Mouse (Mus musculus) retina, embryonic 14.5 days (tissue): ENCODE measurements around the gene Eef1akmt2.

Experiments
- DNase-seq: peaks from one replicate; pipeline ENCODE4 v3.0.0-alpha.2; 2015; ENCODE audit warnings: low spot score

Gene Eef1akmt2

DNA sequence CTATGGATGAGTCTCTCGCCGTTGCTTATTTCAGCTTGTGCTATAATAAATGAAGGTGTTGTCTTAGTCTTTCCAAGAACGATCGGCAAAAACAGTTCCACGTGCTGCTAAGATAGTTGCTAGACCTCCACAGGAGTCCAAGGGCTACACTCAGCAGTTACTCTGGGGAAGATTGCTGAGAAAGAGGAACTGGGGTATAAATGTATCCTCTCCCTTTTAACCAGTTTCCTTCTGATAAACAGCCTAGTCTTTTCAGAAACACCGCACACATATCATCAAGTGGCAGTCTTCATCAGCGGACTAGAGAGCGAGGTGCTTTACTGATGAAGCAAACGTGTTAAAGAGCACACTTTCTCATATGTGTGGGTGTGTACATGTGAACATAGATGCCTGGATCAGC is 13.8 kb upstream of the Eef1akmt2 start:
- no peak for DNase-seq

DNA sequence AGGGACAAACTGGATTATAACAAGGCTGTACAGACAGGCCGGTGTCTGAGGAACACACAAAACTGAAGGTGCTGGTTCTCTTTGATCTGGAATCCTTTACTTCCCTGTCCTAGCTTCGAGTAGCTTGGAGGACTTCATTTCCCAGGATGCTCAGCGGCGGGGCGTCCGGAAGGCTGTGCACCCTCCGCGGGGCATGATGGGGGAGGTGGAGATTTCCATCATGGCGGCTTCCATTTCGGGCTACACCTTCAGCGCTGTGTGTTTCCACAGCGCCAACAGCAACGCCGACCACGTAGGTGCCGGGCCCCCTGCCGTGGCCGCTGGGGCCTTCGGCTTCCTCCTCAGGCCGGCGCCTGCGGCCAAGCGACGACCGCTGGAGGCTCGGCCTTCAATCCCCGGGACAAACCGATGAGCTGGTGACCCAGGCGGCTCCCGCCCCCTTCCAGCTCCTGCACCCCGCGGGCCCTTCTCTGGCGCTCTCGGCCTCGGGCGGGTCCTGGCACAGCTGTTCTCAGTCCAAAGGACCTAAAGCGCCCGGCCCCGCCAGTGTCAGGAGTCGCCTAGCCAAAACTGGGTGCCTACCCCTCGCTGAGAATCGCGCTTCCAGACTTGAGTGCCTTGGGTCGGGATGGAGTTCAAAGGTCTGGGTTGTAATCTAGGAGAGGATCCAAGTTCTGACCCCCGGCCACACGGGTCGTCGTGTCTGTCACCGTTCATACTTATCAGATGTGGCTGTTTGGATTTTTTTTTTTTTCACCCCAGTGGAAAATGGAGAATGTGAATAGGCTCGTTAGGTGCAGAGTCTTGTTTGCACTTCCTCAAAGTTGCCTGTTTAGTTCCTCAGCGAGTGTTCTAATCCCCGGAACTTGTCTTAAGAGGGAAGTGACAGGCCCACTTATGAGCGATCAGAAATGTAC is 6.8 kb upstream of the Eef1akmt2 start, which contains the start of gene Abraxas2:
Abraxas2 (plus strand) TSS at position 184 of the 917 bp plus-strand sequence.
- DNase-seq, result peak; percentile 91

DNA sequence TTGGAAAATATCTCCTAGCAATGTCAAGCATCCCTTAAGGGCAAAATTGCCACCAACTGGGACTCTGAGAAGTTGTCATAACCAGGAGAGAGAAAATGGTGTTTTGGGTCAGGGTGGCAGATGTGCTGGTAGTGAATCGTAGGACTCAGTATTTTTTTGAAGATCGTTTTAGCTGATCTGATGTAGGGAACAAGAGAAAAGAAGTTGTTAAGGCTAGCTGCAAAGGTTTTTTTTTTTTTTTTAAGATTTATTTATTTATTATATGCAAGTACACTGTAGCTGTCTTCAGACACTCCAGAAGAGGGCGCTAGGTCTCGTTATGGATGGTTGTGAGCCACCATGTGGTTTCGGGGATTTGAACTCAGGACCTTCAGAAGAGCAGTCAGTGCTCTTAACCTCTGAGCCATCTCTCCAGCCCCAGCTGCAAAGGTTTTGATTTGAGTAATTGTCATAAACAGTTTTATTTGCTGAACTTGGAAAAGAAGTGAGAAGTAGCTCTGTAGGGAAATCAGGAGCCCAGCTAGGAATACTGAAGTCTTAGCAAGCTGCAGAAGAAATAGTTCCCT is 5.7 kb upstream of the Eef1akmt2 start:
- no peak for DNase-seq

DNA sequence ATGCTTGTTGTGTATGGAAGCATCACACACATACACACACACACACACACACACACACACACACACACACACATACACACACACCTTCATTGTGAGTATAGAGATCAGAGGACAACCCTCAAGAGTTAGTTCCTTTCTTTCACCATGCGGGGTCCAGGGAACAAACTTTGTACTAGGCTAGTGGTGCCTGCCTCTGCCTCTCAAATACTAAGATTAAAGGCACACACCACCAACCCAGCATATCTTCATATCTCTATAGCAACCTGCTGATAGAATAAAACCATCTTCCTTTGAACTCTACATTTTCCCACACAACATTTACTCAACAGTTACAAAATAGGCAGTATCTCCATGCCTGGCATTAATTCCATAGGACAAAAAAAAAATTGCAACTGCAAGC is 3.6 kb upstream of the Eef1akmt2 start:
- DNase-seq, result no peak

DNA sequence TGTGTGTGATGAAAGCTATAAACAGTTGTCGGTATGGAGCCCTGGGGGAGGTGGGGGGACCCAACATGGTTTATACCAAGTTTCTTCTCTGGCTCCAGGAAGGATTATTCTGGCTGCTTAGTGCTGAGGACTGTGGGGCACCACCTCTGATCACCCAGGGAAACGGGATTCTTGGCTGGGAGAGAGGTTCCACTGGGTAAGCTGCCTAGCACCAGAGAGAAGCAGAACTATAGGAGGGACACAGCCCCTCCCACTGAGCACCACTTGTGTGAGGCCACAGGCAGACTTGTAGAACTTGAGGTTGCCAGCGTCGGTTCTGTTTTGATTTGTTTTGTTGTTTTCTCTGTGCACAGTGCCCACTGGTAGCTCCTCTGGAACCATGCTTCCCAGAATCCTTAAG is 1.5 kb upstream of the Eef1akmt2 start:
- no peak for DNase-seq

DNA sequence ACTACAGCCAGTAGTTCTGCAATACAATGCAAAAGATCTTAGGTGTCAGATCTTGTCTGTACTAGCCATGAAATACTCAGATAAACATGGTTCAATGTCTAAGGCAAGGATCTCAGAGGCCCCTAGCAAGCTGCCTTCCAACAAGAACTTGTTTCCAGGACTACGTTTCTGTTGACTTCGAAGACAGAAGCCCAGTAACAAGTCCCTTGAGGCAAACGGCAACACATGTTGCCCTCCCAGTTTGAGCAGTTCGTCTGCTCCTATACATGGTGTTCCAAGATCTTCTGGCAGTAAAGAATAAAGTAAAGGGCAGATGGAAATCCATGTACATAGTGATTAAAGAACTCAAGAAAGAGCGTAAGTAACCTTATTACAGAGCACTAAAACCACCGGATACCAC is 888 bp upstream of the Eef1akmt2 start:
- DNase-seq, result no peak

DNA sequence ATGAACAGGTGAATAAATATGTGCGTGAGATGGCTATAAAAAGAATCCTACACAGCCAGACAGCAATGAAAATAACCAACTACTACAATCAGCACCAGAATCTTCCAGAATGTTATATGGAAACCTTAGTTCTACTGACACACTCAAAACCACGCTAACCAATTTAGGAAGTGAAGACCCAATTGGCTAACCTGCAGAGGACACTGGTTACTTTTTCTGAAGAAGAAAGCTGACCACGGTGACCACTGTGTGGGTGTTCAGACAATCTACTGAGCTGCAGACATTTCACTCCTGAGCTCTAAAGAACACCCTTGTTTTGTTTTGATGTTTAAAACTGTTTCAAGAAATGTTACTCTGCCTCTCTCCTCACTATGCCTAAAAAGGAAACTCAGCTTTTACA is 9.3 kb downstream of the Eef1akmt2 start:
- DNase-seq, result no peak

DNA sequence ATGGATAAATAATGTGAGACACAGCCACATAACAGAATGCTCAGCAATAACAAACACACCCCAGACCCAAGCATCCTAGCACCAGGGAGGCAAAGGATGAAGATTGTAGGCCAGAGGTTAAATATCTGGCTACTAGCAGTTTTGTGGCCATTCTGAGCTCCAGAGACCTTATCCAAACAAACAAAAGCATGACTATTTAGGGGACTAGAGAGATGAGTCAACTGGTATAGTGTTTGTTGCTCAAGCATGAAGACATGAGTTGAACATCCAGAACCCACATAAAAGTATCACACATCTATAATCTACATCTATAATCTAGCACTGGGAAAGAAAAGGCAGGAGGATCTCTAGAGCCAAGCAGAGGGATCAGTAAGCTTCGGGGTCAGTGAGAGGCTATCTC is 10.0 kb downstream of the Eef1akmt2 start:
- DNase-seq, result no peak

DNA sequence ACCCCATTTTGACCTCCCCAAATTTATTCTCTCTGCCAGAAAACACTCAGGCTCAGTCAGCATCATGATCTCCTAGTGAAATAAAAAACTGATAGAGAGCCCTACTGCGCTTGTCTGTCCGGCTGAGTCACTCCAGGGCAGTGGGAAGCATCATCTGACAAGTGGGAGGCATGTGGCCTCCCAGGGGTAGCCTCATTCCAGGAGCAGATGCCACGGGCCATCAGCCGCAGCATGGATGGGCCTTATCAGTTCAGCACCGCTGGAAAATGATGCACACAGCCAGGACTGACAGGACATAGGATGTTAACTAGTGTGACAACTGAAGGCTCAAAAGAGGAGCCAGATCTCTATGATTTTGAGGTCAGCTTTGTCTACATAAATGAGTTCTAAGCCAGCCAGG is 11.2 kb downstream of the Eef1akmt2 start:
- no peak for DNase-seq

DNA sequence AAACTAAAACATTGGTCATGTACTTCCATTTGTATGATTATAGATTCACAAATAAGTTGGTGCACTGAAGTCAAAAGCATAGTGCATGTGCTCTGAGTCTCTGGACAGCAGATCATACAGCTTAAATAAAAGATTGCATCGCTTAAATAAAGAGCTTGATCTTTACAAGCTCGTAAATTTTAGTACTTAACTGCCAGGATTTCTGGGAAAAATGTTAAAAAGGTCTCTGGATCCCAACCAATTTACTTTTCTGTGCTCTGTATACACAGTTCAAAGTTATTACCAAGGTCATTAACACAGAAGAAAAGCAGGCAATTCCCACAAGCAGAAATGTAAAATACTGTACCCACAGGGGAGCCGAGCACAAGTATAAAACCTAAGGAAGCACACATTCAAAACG is 21.5 kb downstream of the Eef1akmt2 start:
- DNase-seq, result no peak

DNA sequence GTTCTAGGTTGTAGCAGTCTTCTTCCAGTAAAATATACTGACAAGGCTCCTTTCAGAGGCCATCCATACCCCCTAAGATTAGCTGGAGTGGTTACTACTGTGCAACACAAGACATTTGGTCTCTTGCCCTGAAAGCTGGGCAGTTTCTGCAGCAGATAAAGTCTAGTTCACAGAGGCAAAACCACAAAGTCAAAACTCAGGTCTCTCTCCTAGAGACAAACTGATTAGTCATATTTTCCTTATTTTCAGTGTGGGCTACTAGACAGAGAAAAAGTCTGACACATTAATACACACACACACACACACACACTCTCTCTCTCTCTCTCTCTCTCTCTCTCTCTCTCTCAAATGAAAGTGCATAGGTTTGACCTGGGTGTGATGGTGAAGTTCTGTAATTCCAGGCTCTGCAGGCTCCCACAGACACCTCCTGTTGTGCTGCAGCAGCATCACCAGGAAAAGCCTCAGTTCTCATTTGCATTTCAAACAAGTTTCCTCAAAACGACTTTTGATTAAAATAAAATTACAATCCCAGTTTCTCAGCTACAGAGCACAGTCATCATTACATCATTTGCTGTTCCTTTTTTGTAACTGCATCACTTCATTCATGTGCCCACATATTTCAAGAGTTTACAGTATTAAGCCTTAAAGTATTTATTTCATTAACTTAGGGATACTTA is 28.0 kb downstream of the Eef1akmt2 start:
- DNase-seq, result no peak

DNA sequence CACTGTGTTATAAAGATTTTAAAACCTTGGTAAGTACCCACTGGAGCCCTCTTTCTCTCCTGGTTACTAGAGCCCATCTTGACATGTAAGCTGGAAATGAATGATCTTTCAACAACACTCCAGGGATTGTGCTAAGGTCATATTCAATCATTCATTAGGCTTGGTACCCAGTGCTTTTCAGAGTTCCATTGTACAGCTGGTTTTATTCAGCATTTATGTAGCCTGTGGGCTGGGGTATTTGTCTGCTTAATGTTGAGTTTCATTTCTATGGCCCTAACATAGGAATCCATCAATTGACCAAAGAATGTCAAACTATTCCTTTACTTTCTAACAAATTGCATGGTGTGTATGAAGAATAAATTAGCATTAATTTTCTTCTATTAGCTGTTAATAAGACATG is 28.6 kb downstream of the Eef1akmt2 start:
- DNase-seq, result no peak

DNA sequence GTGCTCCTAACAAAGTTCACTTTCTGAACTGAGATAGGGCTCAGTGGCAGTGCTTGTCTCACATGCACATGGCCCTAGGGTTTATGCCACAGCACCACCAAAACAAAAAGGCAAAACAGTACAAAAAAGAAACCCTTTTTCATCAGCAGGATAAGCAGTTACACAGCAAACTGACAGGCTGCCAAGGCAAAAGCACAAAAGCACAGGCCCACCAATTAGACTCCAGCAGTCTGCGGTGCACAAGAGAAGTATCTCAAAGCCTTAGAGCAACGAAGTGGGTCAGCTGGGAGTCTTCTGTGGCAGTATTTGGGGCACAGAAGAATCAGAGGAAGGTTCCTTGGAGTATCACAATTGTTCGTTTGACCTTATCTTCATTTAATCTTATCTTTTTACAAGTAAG is 31.8 kb downstream of the Eef1akmt2 start:
- DNase-seq, result no peak

DNA sequence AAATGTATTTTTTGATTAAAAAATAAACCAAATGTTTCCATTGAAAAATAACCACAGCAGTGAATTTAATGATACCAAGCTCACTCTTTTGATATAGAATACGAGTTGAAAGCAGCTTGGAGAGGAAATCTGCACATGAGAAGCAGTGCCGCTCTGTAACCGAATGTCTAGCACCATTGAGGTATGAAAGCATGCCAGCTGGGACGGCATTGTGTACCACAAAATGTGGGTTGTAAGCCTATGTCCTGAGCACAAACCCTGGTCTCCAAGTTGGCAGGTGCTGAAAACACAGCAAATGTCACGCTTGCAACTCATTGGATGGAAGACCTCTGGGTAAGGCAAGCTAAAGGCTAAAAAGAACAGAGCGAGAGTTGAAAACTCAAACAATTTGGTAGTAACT is 35.4 kb downstream of the Eef1akmt2 start:
- DNase-seq, result no peak

DNA sequence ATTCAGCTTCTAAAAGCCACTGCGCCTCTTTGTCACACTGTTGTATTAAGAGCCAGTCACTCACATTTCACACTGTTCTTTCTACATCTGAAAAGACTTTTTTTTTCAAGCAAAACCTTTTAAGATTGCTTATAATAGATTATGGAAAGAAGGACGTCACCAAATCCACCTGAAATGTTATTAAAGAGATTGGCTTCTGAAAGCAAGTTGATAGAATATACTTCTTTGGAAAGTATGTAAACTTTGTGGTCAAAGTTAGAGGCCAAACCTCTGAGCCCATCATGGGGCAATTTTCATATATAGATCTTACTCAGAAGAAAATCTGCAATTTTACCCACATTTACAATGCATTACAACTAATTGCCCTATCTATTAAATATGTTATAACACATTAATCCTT is 35.9 kb downstream of the Eef1akmt2 start:
- DNase-seq, result no peak

DNA sequence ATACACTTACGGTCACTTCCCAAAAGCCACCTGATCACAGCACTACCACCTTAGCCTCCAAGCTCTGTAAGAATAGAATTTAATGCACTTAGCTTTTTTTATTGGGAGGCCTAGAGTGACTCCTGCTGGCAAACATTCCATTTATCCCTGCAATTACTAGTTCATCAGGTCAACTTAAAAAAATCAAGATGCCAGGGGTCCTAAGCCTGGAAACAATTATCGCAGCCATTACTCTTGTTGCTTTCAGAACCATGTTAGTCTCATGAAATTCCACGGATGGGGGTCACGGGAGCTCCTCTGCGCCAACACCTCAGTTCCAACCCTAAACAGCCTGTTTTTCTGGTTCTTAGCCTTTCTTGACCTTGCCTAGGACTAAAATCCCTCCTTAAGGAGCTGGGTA is 37.4 kb downstream of the Eef1akmt2 start:
- no peak for DNase-seq

DNA sequence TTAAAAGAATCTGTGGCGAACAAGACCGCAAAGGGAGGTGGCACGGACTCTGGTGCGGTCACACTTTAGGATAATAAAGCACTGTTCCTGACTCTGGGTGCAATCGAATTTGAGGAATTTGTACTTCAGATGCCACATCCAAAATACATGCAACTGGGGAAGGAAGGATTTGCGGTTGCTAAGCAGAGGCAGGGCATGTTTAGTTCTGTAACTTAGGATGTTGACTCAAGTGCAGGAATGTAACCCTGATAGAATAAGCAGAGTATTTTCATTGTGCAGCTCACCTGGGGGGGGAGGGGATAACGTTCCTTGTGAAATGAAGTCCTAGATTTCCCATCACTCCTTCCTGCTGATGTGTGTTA is 38.4 kb downstream of the Eef1akmt2 start:
- DNase-seq, result no peak

DNA sequence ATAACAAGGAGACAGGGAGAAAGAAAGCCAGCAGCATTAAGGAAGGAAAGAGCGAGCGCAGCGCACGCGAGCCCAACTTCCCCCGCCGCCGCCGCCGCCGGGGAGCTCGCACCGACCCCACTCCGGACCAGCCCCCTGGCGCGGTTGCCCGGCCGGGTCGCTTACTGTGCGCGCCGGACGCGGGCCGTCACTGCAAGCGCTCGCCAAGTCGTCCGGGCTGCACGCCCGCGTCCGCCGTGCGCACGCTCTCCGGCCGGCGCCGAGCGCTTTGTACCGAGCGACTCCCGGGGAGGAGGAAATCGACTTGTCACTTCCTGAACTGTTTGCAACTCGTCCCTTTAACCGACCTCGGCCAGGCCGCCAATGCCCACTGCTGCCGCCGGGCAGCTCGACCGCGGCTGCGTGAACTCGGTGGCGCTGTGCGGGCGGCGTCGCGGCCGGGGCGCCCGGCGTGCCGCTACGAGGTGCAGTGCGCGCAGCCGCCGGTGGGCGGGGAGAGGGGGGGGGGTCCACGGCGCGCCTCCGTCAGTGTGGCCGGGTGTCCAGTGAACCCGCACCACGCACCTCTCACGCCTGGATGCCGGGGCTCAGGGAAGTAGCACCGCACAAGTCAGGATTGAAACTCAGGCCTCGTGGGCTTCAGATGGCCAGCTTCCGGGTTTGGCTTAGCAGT is 38.9 kb downstream of the Eef1akmt2 start, which contains the start of gene Fam53b:
Fam53b (minus strand) TSS at position 471 of the 673 bp plus-strand sequence.
- DNase-seq, result peak; percentile 74

DNA sequence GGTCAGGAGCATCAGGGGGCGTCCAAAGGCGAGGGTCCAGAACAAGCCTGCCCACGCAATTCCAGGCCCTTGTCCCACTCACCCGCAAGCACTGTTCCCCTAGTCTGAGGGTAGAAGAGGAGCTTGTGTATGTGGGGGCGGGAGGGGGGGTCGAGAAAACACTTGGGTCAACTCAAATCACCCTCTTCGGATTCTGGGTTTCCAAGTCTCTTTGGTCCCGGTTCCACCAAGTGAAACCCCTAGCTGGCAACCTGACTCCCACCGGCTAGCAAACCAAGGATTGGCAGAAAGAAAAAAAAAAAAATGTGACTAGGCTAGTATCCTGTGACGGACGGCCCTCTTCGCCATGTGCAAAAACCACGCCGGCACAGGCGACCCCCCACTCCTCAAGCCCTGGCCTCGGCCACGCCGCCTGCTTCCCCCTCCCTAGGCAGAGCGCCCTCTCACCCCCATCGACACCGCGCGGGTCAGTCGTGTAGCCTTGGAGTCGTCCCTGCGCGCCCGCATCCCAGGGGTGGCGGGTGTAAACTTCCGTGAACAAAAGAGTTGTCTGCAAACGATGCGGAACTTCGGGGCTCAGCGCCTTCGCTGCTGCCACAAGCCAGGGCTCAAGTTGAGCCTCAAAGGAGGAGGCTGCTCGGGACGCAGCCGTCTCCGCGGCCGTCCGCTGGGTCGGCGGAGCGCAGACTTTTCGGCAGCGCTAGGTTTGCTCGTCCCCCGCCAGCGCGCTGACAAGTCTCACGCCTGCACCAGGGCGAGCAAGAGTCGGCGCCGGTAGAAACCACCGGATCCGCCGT is 39.7 kb downstream of the Eef1akmt2 start:
- DNase-seq, result peak; percentile 51

DNA sequence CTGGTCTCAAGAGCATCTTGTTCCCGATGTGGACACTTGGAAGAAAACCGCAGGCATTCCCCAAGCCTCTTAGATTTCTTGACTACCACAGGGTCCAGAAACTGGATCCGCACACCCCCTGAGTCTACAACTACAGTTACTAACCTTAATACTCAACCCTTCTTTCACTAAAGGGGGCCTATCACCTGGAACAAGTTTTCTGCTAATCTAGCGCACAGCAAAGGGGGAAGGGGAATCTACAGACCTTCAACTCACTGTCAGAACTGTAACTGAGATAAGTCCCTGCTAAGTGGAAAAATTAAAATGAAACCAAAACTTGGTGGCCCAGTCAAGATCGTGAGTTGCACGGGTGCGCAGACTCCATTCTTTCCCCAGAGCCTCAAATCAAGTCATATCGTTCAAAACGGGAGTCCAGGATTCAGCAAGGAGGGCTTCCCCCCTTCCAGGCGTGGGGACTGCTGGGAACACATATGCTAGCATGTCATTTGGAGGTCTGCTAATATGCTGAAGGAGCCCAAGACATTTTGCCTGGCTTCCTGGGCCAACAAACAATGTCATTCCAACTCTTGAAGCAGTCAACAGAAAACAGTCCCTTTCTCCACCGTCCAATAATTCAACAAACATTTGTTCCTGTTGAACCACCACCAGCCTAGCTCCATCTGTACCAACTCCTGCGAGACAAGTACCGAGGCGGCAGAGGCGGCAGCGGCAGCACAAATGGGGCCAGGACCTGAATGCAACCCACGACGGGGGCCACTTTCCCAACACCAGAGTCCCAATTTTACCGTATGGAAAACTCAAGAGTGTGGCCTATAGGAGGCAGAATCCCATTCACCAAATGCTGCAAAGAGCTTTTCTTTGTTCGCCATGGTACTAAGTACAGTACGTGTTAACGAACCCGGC is 40.5 kb downstream of the Eef1akmt2 start:
- peak; percentile 42 for DNase-seq

DNA sequence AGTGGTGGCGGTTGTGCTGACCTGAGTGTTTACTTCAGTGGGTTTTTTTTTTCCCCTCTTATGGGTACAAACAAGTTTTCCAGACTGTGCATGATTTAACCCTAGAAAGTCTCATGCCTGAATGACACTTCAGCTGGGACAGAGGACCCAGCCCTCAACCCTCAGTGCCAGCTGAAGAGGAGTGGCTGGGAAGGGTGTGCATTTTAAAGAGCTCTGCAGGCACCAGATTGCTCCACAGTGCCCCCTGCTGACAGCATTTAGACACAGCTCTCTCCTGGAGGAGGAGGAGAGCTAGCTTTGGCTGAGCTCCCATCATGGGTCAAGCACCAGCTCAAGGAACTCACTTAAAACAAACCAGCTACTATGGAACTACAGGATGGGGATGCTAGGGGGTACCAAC is 41.6 kb downstream of the Eef1akmt2 start:
- peak; percentile 92 for DNase-seq
